Mouse (Mus musculus): ENCODE measurements at regions not wholly inside any gene's neighbourhood (a gene's known extent, or its start where the extent isn't known, plus 50 kb on each side); places are given as distances from the start of the nearest gene placed in this dataset.

GRCm38 (mm10) chr4:87667556-87668154, 365.5 kb downstream of the Mllt3 start:
- DNase-seq (ENCODE audit: low spot score in 2 of 2) = no peak

GRCm38 (mm10) chr4:87665149-87665548, 368.0 kb downstream of the Mllt3 start:
- DNase-seq (ENCODE audit: low spot score in 2 of 2) = no peak

- DNase-seq (ENCODE audit: low spot score in 2 of 2) = no peak
Observed at GRCm38 (mm10) chr4:87662876-87663275, 370.3 kb downstream of the Mllt3 start.

GRCm38 (mm10) chr4:87658316-87658715, 374.8 kb downstream of the Mllt3 start:
- no peak for DNase-seq (ENCODE audit: low spot score in 2 of 2)

GRCm38 (mm10) chr4:87657855-87658254, 375.3 kb downstream of the Mllt3 start:
- DNase-seq (ENCODE audit: low spot score in 2 of 2) = no peak

- no peak for DNase-seq (ENCODE audit: low spot score in 2 of 2)
Observed at GRCm38 (mm10) chr4:87653440-87654165, 379.6 kb downstream of the Mllt3 start.

GRCm38 (mm10) chr4:87652314-87652934, 380.7 kb downstream of the Mllt3 start:
- DNase-seq (ENCODE audit: low spot score in 2 of 2) = no peak

- DNase-seq (ENCODE audit: low spot score in 2 of 2) = no peak
Observed at GRCm38 (mm10) chr4:87651275-87651674, 381.9 kb downstream of the Mllt3 start.

GRCm38 (mm10) chr4:87650837-87651236, 382.3 kb downstream of the Mllt3 start:
- peak; percentile 69 to 70 for DNase-seq (ENCODE audit: low spot score in 2 of 2)

GRCm38 (mm10) chr4:87650393-87650792, 382.8 kb downstream of the Mllt3 start:
- DNase-seq (ENCODE audit: low spot score in 2 of 2) = no peak

- no peak for DNase-seq (ENCODE audit: low spot score in 2 of 2)
Observed at GRCm38 (mm10) chr4:87648919-87649318, 384.2 kb downstream of the Mllt3 start.

GRCm38 (mm10) chr4:87647932-87648911, 384.9 kb downstream of the Mllt3 start:
- peak; percentile 59 to 68 for DNase-seq (ENCODE audit: low spot score in 2 of 2)

GRCm38 (mm10) chr4:87642002-87642401, 391.2 kb downstream of the Mllt3 start:
- DNase-seq (ENCODE audit: low spot score in 2 of 2) = no peak

GRCm38 (mm10) chr4:87641551-87641950, 391.6 kb downstream of the Mllt3 start:
- DNase-seq (ENCODE audit: low spot score in 2 of 2) = no peak

- no peak for DNase-seq (ENCODE audit: low spot score in 2 of 2)
Observed at GRCm38 (mm10) chr4:87638380-87638646, 394.9 kb downstream of the Mllt3 start.

GRCm38 (mm10) chr4:87637629-87638379, 395.4 kb downstream of the Mllt3 start:
- no peak for DNase-seq (ENCODE audit: low spot score in 2 of 2)

GRCm38 (mm10) chr4:87611116-87611515, 380.8 kb upstream of the Slc24a2 start:
- DNase-seq (ENCODE audit: low spot score in 2 of 2) = no peak

- no peak for DNase-seq (ENCODE audit: low spot score in 2 of 2)
Observed at GRCm38 (mm10) chr4:87593644-87594043, 363.4 kb upstream of the Slc24a2 start.

GRCm38 (mm10) chr4:87590797-87591196, 360.5 kb upstream of the Slc24a2 start:
- no peak for DNase-seq (ENCODE audit: low spot score in 2 of 2)

GRCm38 (mm10) chr4:87578164-87578563, 347.9 kb upstream of the Slc24a2 start:
- no peak for DNase-seq (ENCODE audit: low spot score in 2 of 2)

GRCm38 (mm10) chr4:87570950-87571349, 340.7 kb upstream of the Slc24a2 start:
- no peak for DNase-seq (ENCODE audit: low spot score in 2 of 2)
